Mouse (Mus musculus): ENCODE results near the gene Eci3. TPM values are rescaled to one million over a fixed set of nuclear protein-coding genes. Genes with fewer than 3 reads are reported as not detected.
"Not testable (repeated sequence)": the region's sequence is repeated elsewhere in the genome, so short reads cannot be mapped to it uniquely, and the experiment has no call there.

The Eci3 gene
- polyA plus RNA-seq (2014; fragmentation: Nextera tagmentation; extraction: Ambion mirVana): 0.86 and 1.1 TPM in 2 replicates

GRCm38 (mm10) chr13:34963511-34964397 lies at the start of gene Eci3:
Gene Eci3 (minus strand): TSS chr13:34963810.
- H3K27me3 ChIP-seq (ENCODE audit: control insufficient read depth, insufficient read depth, low read length): peaks cover 7% of the 10 kb centered on the region
- no peaks in the 10 kb centered on the region for H3K36me3 ChIP-seq (replicated peaks; ENCODE audit: control insufficient read depth, insufficient read depth)
- DNase-seq (ENCODE audit: low spot score): peak; percentile 26
- WGBS: 3% methylated on average over 32 of the region's 32 CpGs
- H3K4me2 ChIP-seq (replicated peaks): peak within 1 kb of the TSS; percentile 77
- H3K4me1 ChIP-seq (replicated peaks; ENCODE audit: control insufficient read depth, insufficient read depth, low read length): peaks cover 11% of the 10 kb centered on the region
- peak within 1 kb of the TSS; percentile 51 for H3K9ac ChIP-seq
- no peak within 1 kb of the TSS for H3K27ac ChIP-seq
- ATAC-seq (ENCODE audit: low FRiP score): peak; percentile 46; the same call in 1 of the 2 replicates
- no peaks in the 10 kb centered on the region for H3K9me3 ChIP-seq (ENCODE audit: control insufficient read depth, low read length)
- peak within 1 kb of the TSS; percentile 37 for H3K4me3 ChIP-seq (replicated peaks; ENCODE audit: low read length)

GRCm38 (mm10) chr13:34995925-34996324 lies 32.3 kb upstream of the Eci3 start:
- Histone ChIP-seq H3K4me3 (replicated peaks; ENCODE audit: low read length) (no peak overlapping the region), H3K9me3 (ENCODE audit: control insufficient read depth, low read length) (no peaks in the 10 kb centered on the region), H3K9ac (no peak overlapping the region), H3K4me2 (replicated peaks) (no peak overlapping the region), H3K36me3 (replicated peaks; ENCODE audit: control insufficient read depth, insufficient read depth) (no peaks in the 10 kb centered on the region), H3K4me1 (replicated peaks; ENCODE audit: control insufficient read depth, insufficient read depth, low read length) (peaks cover 17% of the 10 kb centered on the region), H3K27ac (no peak overlapping the region), H3K27me3 (ENCODE audit: control insufficient read depth, insufficient read depth, low read length) (no peaks in the 10 kb centered on the region)
- DNase-seq (ENCODE audit: low spot score): no peak
- WGBS: 66% methylated on average over 2 of the region's 2 CpGs
- ATAC-seq (ENCODE audit: low FRiP score): no peak

GRCm38 (mm10) chr13:34993983-34994811 lies 30.6 kb upstream of the Eci3 start:
- peak overlapping the region; percentile 48 for H3K4me3 ChIP-seq (replicated peaks; ENCODE audit: low read length)
- peaks cover 10% of the 10 kb centered on the region for H3K36me3 ChIP-seq (replicated peaks; ENCODE audit: control insufficient read depth, insufficient read depth)
- under 1% methylated on average over 33 of the region's 33 CpGs for WGBS
- H3K9ac ChIP-seq: peak overlapping the region; percentile 78
- H3K9me3 ChIP-seq (ENCODE audit: control insufficient read depth, low read length): no peaks in the 10 kb centered on the region
- peaks cover 17% of the 10 kb centered on the region for H3K4me1 ChIP-seq (replicated peaks; ENCODE audit: control insufficient read depth, insufficient read depth, low read length)
- DNase-seq (ENCODE audit: low spot score) (peak; percentile 89), ATAC-seq (ENCODE audit: low FRiP score) (peak; percentile 96)
- H3K27me3 ChIP-seq (ENCODE audit: control insufficient read depth, insufficient read depth, low read length): no peaks in the 10 kb centered on the region
- H3K4me2 ChIP-seq (replicated peaks): peak overlapping the region; percentile 68
- peak overlapping the region; percentile 78 for H3K27ac ChIP-seq

- Histone ChIP-seq H3K27ac (peak overlapping the region; percentile 78), H3K4me3 (replicated peaks; ENCODE audit: low read length) (peak overlapping the region; percentile 48), H3K9me3 (ENCODE audit: control insufficient read depth, low read length) (no peaks in the 10 kb centered on the region), H3K4me1 (replicated peaks; ENCODE audit: control insufficient read depth, insufficient read depth, low read length) (peaks cover 17% of the 10 kb centered on the region), H3K9ac (peak overlapping the region; percentile 78), H3K36me3 (replicated peaks; ENCODE audit: control insufficient read depth, insufficient read depth) (peaks cover 16% of the 10 kb centered on the region), H3K4me2 (replicated peaks) (peak overlapping the region; percentile 68), H3K27me3 (ENCODE audit: control insufficient read depth, insufficient read depth, low read length) (no peaks in the 10 kb centered on the region)
- peak; percentile 65 for ATAC-seq (ENCODE audit: low FRiP score)
- DNase-seq (ENCODE audit: low spot score): peak; percentile 29
- under 1% methylated on average over 22 of the region's 22 CpGs for WGBS
Measured at GRCm38 (mm10) chr13:34993595-34993982, 30.0 kb upstream of the Eci3 start.

GRCm38 (mm10) chr13:34993085-34993484 lies 29.5 kb upstream of the Eci3 start:
- peak overlapping the region; percentile 78 for H3K9ac ChIP-seq
- peaks cover 17% of the 10 kb centered on the region for H3K4me1 ChIP-seq (replicated peaks; ENCODE audit: control insufficient read depth, insufficient read depth, low read length)
- no peak for DNase-seq (ENCODE audit: low spot score)
- H3K4me2 ChIP-seq (replicated peaks): peak overlapping the region; percentile 68
- WGBS: 79% methylated on average over 4 of the region's 4 CpGs
- no peaks in the 10 kb centered on the region for H3K27me3 ChIP-seq (ENCODE audit: control insufficient read depth, insufficient read depth, low read length)
- H3K27ac ChIP-seq: no peak overlapping the region
- no peak for ATAC-seq (ENCODE audit: low FRiP score)
- peaks cover 21% of the 10 kb centered on the region for H3K36me3 ChIP-seq (replicated peaks; ENCODE audit: control insufficient read depth, insufficient read depth)
- peak overlapping the region; percentile 48 for H3K4me3 ChIP-seq (replicated peaks; ENCODE audit: low read length)
- no peaks in the 10 kb centered on the region for H3K9me3 ChIP-seq (ENCODE audit: control insufficient read depth, low read length)

- peak overlapping the region; percentile 15 for H3K4me2 ChIP-seq (replicated peaks)
- H3K4me1 ChIP-seq (replicated peaks; ENCODE audit: control insufficient read depth, insufficient read depth, low read length): peaks cover 17% of the 10 kb centered on the region
- ATAC-seq (ENCODE audit: low FRiP score) (no peak), DNase-seq (ENCODE audit: low spot score) (no peak)
- no peaks in the 10 kb centered on the region for H3K27me3 ChIP-seq (ENCODE audit: control insufficient read depth, insufficient read depth, low read length)
- H3K4me3 ChIP-seq (replicated peaks; ENCODE audit: low read length): no peak overlapping the region
- no peaks in the 10 kb centered on the region for H3K9me3 ChIP-seq (ENCODE audit: control insufficient read depth, low read length)
- WGBS: 74% methylated on average over 4 of the region's 4 CpGs
- peaks cover 34% of the 10 kb centered on the region for H3K36me3 ChIP-seq (replicated peaks; ENCODE audit: control insufficient read depth, insufficient read depth)
- H3K27ac ChIP-seq: no peak overlapping the region
- no peak overlapping the region for H3K9ac ChIP-seq
Measured at GRCm38 (mm10) chr13:34991581-34992273, 28.1 kb upstream of the Eci3 start.

- 96% methylated on average over 1 of the region's 1 CpGs for WGBS
- not testable (repeated sequence) for H3K9me3 ChIP-seq (ENCODE audit: control insufficient read depth, low read length); DNase-seq (ENCODE audit: low spot score); ATAC-seq (ENCODE audit: low FRiP score); H3K27me3 ChIP-seq (ENCODE audit: control insufficient read depth, insufficient read depth, low read length); H3K4me1 ChIP-seq (replicated peaks; ENCODE audit: control insufficient read depth, insufficient read depth, low read length); H3K9ac ChIP-seq; H3K4me2 ChIP-seq (replicated peaks); H3K27ac ChIP-seq; H3K4me3 ChIP-seq (replicated peaks; ENCODE audit: low read length)
- peaks cover 83% of the 10 kb centered on the region for H3K36me3 ChIP-seq (replicated peaks; ENCODE audit: control insufficient read depth, insufficient read depth)
Measured at GRCm38 (mm10) chr13:34983479-34983878, 19.9 kb upstream of the Eci3 start.

- H3K9me3 ChIP-seq (ENCODE audit: control insufficient read depth, low read length); H3K27me3 ChIP-seq (ENCODE audit: control insufficient read depth, insufficient read depth, low read length); H3K27ac ChIP-seq; ATAC-seq (ENCODE audit: low FRiP score); DNase-seq (ENCODE audit: low spot score); H3K4me1 ChIP-seq (replicated peaks; ENCODE audit: control insufficient read depth, insufficient read depth, low read length); H3K4me3 ChIP-seq (replicated peaks; ENCODE audit: low read length); H3K4me2 ChIP-seq (replicated peaks); H3K9ac ChIP-seq: not testable (repeated sequence)
- peaks cover 53% of the 10 kb centered on the region for H3K36me3 ChIP-seq (replicated peaks; ENCODE audit: control insufficient read depth, insufficient read depth)
- WGBS: 61% methylated on average over 5 of the region's 5 CpGs
Measured at GRCm38 (mm10) chr13:34978635-34979034, 15.0 kb upstream of the Eci3 start.
